8 mouse cellular contexts compared by ENCODE assay signal in genomic region chr11:74650576-74651100, GRCm38 (mm10). TPM values are rescaled to one million over a fixed set of nuclear protein-coding genes. Genes with fewer than 3 reads are reported as not detected.
A peak's percentile ranks its signal among the peaks of the same experiment; 100 is the strongest.
DNase-seq lines count a peak whose midpoint lies in the region; ATAC-seq and TF ChIP-seq lines count a peak whose summit lies in the region.

No protein-coding gene starts in this region.

- peak overlapping the region; percentile 86; the same call in 1 of the 2 replicates for H3K9ac ChIP-seq in limb, embryonic 14.5 days (ENCODE audit: low read depth, low read length, severe bottlenecking)
- H3K9ac ChIP-seq in stomach, embryonic 15.5 days = no peak overlapping the region

- no peak for TF ChIP-seq POLR2A in limb, embryonic 14.5 days (IDR thresholded peaks at IDR 0.05; ENCODE audit: borderline replicate concordance, extremely low read depth, insufficient read depth, insufficient read length)

- peak overlapping the region; percentile 88 for H3K4me2 ChIP-seq in limb, embryonic 14.5 days (replicated peaks; ENCODE audit: low read depth, low read length, severe bottlenecking)
- H3K4me2 ChIP-seq in stomach, embryonic 15.5 days = peak overlapping the region; percentile 85

- no peak for ATAC-seq in megakaryocyte, adult 5-6 weeks (ENCODE audit: poor library complexity, severe bottlenecking)
- ATAC-seq in limb, embryonic 14.5 days (ENCODE audit: low FRiP score, low read depth) = no peak
- no peak for ATAC-seq in stomach, embryonic 15.5 days (ENCODE audit: insufficient read depth, low FRiP score, low read depth)

- DNase-seq in adrenal gland, postnatal 14 days = peak; percentile 45
- DNase-seq in adrenal gland, adult 8-10 months = no peak
- no peak for DNase-seq in limb, embryonic 14.5 days (ENCODE audit: low spot score)
- no peak for DNase-seq in embryo, embryonic 11 days
- no peak for DNase-seq in kidney, adult 9 months

- no peaks in the 10 kb centered on the region for H3K27me3 ChIP-seq in megakaryocyte, embryonic 14.5 days (replicated peaks)
- no peaks in the 10 kb centered on the region for H3K27me3 ChIP-seq in limb, embryonic 14.5 days (ENCODE audit: control insufficient read depth, insufficient read depth, low read length)
- no peaks in the 10 kb centered on the region for H3K27me3 ChIP-seq in stomach, embryonic 15.5 days (replicated peaks)

- H3K4me3 ChIP-seq in megakaryocyte, embryonic 14.5 days (replicated peaks) = peak overlapping the region; percentile 97
- H3K4me3 ChIP-seq in limb, embryonic 14.5 days (replicated peaks; ENCODE audit: low read length) = peak overlapping the region; percentile 96
- H3K4me3 ChIP-seq in stomach, embryonic 15.5 days (replicated peaks) = peak overlapping the region; percentile 99

- WGBS in limb, embryonic 14.5 days = 61% methylated on average over 4 of the region's 4 CpGs
- WGBS in stomach, embryonic 15.5 days = 40% methylated on average over 4 of the region's 4 CpGs

- peaks cover 75% of the 10 kb centered on the region for H3K4me1 ChIP-seq in megakaryocyte, embryonic 14.5 days
- H3K4me1 ChIP-seq in limb, embryonic 14.5 days (ENCODE audit: control insufficient read depth, insufficient read depth, low read length) = peaks cover 13% of the 10 kb centered on the region
- peaks cover 33% of the 10 kb centered on the region for H3K4me1 ChIP-seq in stomach, embryonic 15.5 days

- no peak overlapping the region for H3K27ac ChIP-seq in limb, embryonic 14.5 days (replicated peaks; ENCODE audit: low read depth, low read length)
- peak overlapping the region; percentile 82; the same call in 1 of the 2 replicates for H3K27ac ChIP-seq in stomach, embryonic 15.5 days

- H3K36me3 ChIP-seq in megakaryocyte, embryonic 14.5 days (replicated peaks; ENCODE audit: low read length) = peaks cover 30% of the 10 kb centered on the region
- 0 out of 2 replicates have a peak, but pooled peaks cover 4% of the 10 kb centered on the region for H3K36me3 ChIP-seq in limb, embryonic 14.5 days (ENCODE audit: control insufficient read depth, insufficient read depth, low read length)
- no peaks in the 10 kb centered on the region for H3K36me3 ChIP-seq in stomach, embryonic 15.5 days

- no peaks in the 10 kb centered on the region for H3K9me3 ChIP-seq in megakaryocyte, embryonic 14.5 days
- H3K9me3 ChIP-seq in limb, embryonic 14.5 days (ENCODE audit: control insufficient read depth, low read length) = no peaks in the 10 kb centered on the region
- H3K9me3 ChIP-seq in stomach, embryonic 15.5 days = no peaks in the 10 kb centered on the region

RNA-seq across cellular contexts. Expression of gene Cluh, which starts 1.3 kb away (rescaled TPM):
- total RNA-seq in adrenal gland, postnatal 14 days (2021) = 245 and 246 TPM in 2 replicates
- 100 to 1,000 TPM; 198 to 241 (median 220) TPM for total RNA-seq in adrenal gland, adult 8-10 months (2022)
- 2.1 and 8.3 TPM in 2 replicates for polyA plus RNA-seq in megakaryocyte, embryonic 14.5 days (2012; ENCODE audit: insufficient read depth, low replicate concordance)
- 11.9 and 13.7 TPM in 2 replicates for total RNA-seq in megakaryocyte, adult 5-6 weeks (2015)
- 13.3 and 13.7 TPM in 2 replicates for total RNA-seq in megakaryocyte, adult 5-6 weeks (2017)
- polyA plus RNA-seq in limb, embryonic 14.5 days (2012; rRNA removed) = 44.8 and 48.8 TPM in 2 replicates
- 21.3 and 21.7 TPM in 2 replicates for polyA plus RNA-seq in limb, embryonic 14.5 days (2014; fragmentation: Nextera tagmentation; extraction: Ambion mirVana)
- polyA plus RNA-seq in stomach, embryonic 15.5 days (2015; fragmentation: Nextera tagmentation; extraction: Ambion mirVana) = 34.9 and 39.8 TPM in 2 replicates

RNA-seq across cellular contexts. Expression of gene Ccdc92b, which starts 31.2 kb away (rescaled TPM):
- 2.9 and 3.1 TPM in 2 replicates for total RNA-seq in adrenal gland, postnatal 14 days (2021)
- total RNA-seq in adrenal gland, adult 8-10 months (2022) = 1 to 10 TPM; 3.9 to 7.0 (median 4.5) TPM
- polyA plus RNA-seq in megakaryocyte, embryonic 14.5 days (2012; ENCODE audit: insufficient read depth, low replicate concordance) = 0.06 and 0.41 TPM in 2 replicates
- total RNA-seq in megakaryocyte, adult 5-6 weeks (2015) = 0.05 and 0.27 TPM in 2 replicates
- not detected in 2 replicates for total RNA-seq in megakaryocyte, adult 5-6 weeks (2017)
- 0.46 and 0.50 TPM in 2 replicates for polyA plus RNA-seq in limb, embryonic 14.5 days (2012; rRNA removed)
- 0.36 and 0.64 TPM in 2 replicates for polyA plus RNA-seq in limb, embryonic 14.5 days (2014; fragmentation: Nextera tagmentation; extraction: Ambion mirVana)
- polyA plus RNA-seq in stomach, embryonic 15.5 days (2015; fragmentation: Nextera tagmentation; extraction: Ambion mirVana) = 0.63 and 1.5 TPM in 2 replicates

RNA-seq across cellular contexts. Expression of gene Rap1gap2, which starts 39.9 kb away (rescaled TPM):
- total RNA-seq in adrenal gland, postnatal 14 days (2021) = 12.6 and 12.8 TPM in 2 replicates
- 10 to 100 TPM in 2 of 4 experiments, 1 to 10 TPM in 2; 8.2 to 19.6 (median 12.7) TPM for total RNA-seq in adrenal gland, adult 8-10 months (2022)
- 0.42 and 0.81 TPM in 2 replicates for polyA plus RNA-seq in megakaryocyte, embryonic 14.5 days (2012; ENCODE audit: insufficient read depth, low replicate concordance)
- 22.2 and 22.3 TPM in 2 replicates for total RNA-seq in megakaryocyte, adult 5-6 weeks (2015)
- 33.9 and 34.3 TPM in 2 replicates for total RNA-seq in megakaryocyte, adult 5-6 weeks (2017)
- polyA plus RNA-seq in limb, embryonic 14.5 days (2012; rRNA removed) = 3.5 and 4.1 TPM in 2 replicates
- polyA plus RNA-seq in limb, embryonic 14.5 days (2014; fragmentation: Nextera tagmentation; extraction: Ambion mirVana) = 1.1 and 1.8 TPM in 2 replicates
- 13.1 and 21.2 TPM in 2 replicates for polyA plus RNA-seq in stomach, embryonic 15.5 days (2015; fragmentation: Nextera tagmentation; extraction: Ambion mirVana)

Comparison
In these comparisons a context has a peak if more than half of its experiments do, and no peak if none do; other contexts are left out.
1. RNA of gene Cluh, which starts 1.3 kb away (total RNA-seq): 245 to 246 TPM in adrenal gland, postnatal 14 days and 198 to 241 TPM in adrenal gland, adult 8-10 months; 11.9 to 13.7 TPM in megakaryocyte, adult 5-6 weeks; every median in the first group is over 10 times any median in the second.
2. Peak in every context shown above with its lines, with median percentiles within 50 percentile points of each other: H3K4me3 ChIP-seq.